In the genomic region with DNA sequence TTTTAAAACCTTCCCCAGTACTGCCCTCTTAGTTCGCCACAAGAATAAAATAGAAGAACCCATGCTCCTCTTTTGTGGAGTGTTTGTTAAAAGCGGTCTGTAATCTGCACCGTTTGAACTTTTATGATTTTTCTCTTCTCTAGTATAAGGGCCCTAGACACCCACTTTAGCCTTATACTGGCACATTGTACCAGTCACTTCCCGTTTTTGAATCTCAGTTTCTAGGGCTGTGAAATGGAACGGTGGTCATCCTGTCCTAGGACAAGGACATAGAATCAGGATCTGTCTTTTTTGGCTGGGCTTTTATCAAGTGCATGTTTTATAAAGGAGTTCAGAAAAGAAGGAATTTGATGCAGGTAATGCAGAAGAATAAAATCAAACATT, we compare ENCODE assay signal across 9 mouse cellular contexts. TPM values are rescaled to one million over a fixed set of nuclear protein-coding genes. Genes with fewer than 3 reads are reported as not detected.
A peak's percentile ranks its signal among the peaks of the same experiment; 100 is the strongest.
DNase-seq lines count a peak whose midpoint lies in the region; ATAC-seq and TF ChIP-seq lines count a peak whose summit lies in the region.
"Had no signal": no experiment of that assay in that cellular context is flagged by ENCODE, and none has a peak within 500 bp of the region (broad histone marks: within the 10 kb centered on the region; RNA-seq: fewer than 3 reads in every experiment).

No protein-coding gene starts in this region.

- no peak for DNase-seq in layer of hippocampus, adult 2 months (ENCODE audit: low spot score in 2 of 2)
- DNase-seq in layer of hippocampus, adult 11-12 months (ENCODE audit: low spot score): no peak
- DNase-seq in urinary bladder, postnatal 14 days (ENCODE audit: low spot score): no peak
- DNase-seq in ovary, postnatal 14 days (ENCODE audit: low spot score): no peak
- DNase-seq in cerebellum, postnatal 4 days (ENCODE audit: low spot score in 2 of 2): no peak

- H3K9ac ChIP-seq in embryonic facial prominence, embryonic 12.5 days: peak overlapping the region; percentile 70
- peak overlapping the region; percentile 82 for H3K9ac ChIP-seq in hindbrain, embryonic 16.5 days (ENCODE audit: low read depth, low read length)
- peak overlapping the region; percentile 79 for H3K9ac ChIP-seq in midbrain, embryonic 16.5 days (ENCODE audit: low read depth, low read length)

- H3K36me3 ChIP-seq in embryonic facial prominence, embryonic 12.5 days: 0 out of 2 replicates have a peak, but pooled peaks cover 18% of the 10 kb centered on the region
- H3K36me3 ChIP-seq in hindbrain, embryonic 16.5 days (ENCODE audit: control insufficient read depth, insufficient read depth, low read length): peaks cover 6% of the 10 kb centered on the region; the same call in 1 of the 2 replicates
- H3K36me3 ChIP-seq in midbrain, embryonic 16.5 days (ENCODE audit: control insufficient read depth, insufficient read depth, low read length): peaks cover 5% of the 10 kb centered on the region

- no peak for TF ChIP-seq CTCF in layer of hippocampus, adult 2 months (conservative IDR thresholded peaks at IDR 0.05)

- no peaks in the 10 kb centered on the region for H3K27me3 ChIP-seq in embryonic facial prominence, embryonic 12.5 days
- no peaks in the 10 kb centered on the region for H3K27me3 ChIP-seq in hindbrain, embryonic 16.5 days (replicated peaks; ENCODE audit: control insufficient read depth, insufficient read depth, low read length)
- H3K27me3 ChIP-seq in midbrain, embryonic 16.5 days (ENCODE audit: control insufficient read depth, insufficient read depth, low read depth, low read length): no peaks in the 10 kb centered on the region

- H3K9me3 ChIP-seq in embryonic facial prominence, embryonic 12.5 days: no peaks in the 10 kb centered on the region
- no peaks in the 10 kb centered on the region for H3K9me3 ChIP-seq in hindbrain, embryonic 16.5 days (ENCODE audit: control insufficient read depth, low read length)
- no peaks in the 10 kb centered on the region for H3K9me3 ChIP-seq in midbrain, embryonic 16.5 days (replicated peaks; ENCODE audit: control insufficient read depth, low read length, poor library complexity, severe bottlenecking)

- peak overlapping the region; percentile 90 for H3K27ac ChIP-seq in layer of hippocampus, adult 2 months
- H3K27ac ChIP-seq in embryonic facial prominence, embryonic 12.5 days: peak overlapping the region; percentile 90
- peak overlapping the region; percentile 96 for H3K27ac ChIP-seq in hindbrain, embryonic 16.5 days (ENCODE audit: low read depth, low read length)
- H3K27ac ChIP-seq in midbrain, embryonic 16.5 days (ENCODE audit: low read length): peak overlapping the region; percentile 88

- no peak for ATAC-seq in embryonic facial prominence, embryonic 12.5 days (ENCODE audit: insufficient number of reproducible peaks, insufficient read depth, low FRiP score, low TSS enrichment)
- no peak for ATAC-seq in hindbrain, embryonic 16.5 days
- ATAC-seq in midbrain, embryonic 16.5 days: no peak

- peak overlapping the region; percentile 91 for H3K4me3 ChIP-seq in layer of hippocampus, adult 2 months
- peak overlapping the region; percentile 76 for H3K4me3 ChIP-seq in embryonic facial prominence, embryonic 12.5 days
- peak overlapping the region; percentile 77 for H3K4me3 ChIP-seq in hindbrain, embryonic 16.5 days (ENCODE audit: low read length)
- H3K4me3 ChIP-seq in midbrain, embryonic 16.5 days (ENCODE audit: low read depth, low read length): peak overlapping the region; percentile 65

- H3K4me2 ChIP-seq in embryonic facial prominence, embryonic 12.5 days (replicated peaks): peak overlapping the region; percentile 55
- peak overlapping the region; percentile 67 for H3K4me2 ChIP-seq in hindbrain, embryonic 16.5 days (ENCODE audit: low read length)
- H3K4me2 ChIP-seq in midbrain, embryonic 16.5 days (ENCODE audit: low read length): peak overlapping the region; percentile 75

- WGBS in embryonic facial prominence, embryonic 12.5 days: 19% methylated on average over 5 of the region's 5 CpGs
- WGBS in hindbrain, embryonic 16.5 days: 11% methylated on average over 5 of the region's 5 CpGs
- WGBS in midbrain, embryonic 16.5 days: 10% methylated on average over 5 of the region's 5 CpGs

- H3K4me1 ChIP-seq in embryonic facial prominence, embryonic 12.5 days: peaks cover 20% of the 10 kb centered on the region
- H3K4me1 ChIP-seq in hindbrain, embryonic 16.5 days (ENCODE audit: control insufficient read depth, insufficient read depth, low read depth, low read length): peaks cover 11% of the 10 kb centered on the region
- H3K4me1 ChIP-seq in midbrain, embryonic 16.5 days (ENCODE audit: control insufficient read depth, insufficient read depth, low read length): peaks cover 22% of the 10 kb centered on the region

RNA-seq across cellular contexts. Expression of gene Casp9, which starts 0.7 kb away (rescaled TPM):
- 10 to 100 TPM; 25.2 to 25.6 TPM for total RNA-seq in layer of hippocampus, adult 2 months (2021)
- 18.1 and 21.9 TPM in 2 replicates for polyA plus RNA-seq in embryonic facial prominence, embryonic 12.5 days (2016; fragmentation: Nextera tagmentation; extraction: Ambion mirVana)
- 22.2 and 23.5 TPM in 2 replicates for polyA plus RNA-seq in hindbrain, embryonic 16.5 days (2015; fragmentation: Nextera tagmentation; extraction: Ambion mirVana)
- 20.7 and 21.7 TPM in 2 replicates for polyA plus RNA-seq in midbrain, embryonic 16.5 days (2015; fragmentation: Nextera tagmentation; extraction: Ambion mirVana)

RNA-seq across cellular contexts. Expression of gene Dnajc16, which starts 3.4 kb away (rescaled TPM):
- total RNA-seq in layer of hippocampus, adult 2 months (2021): 10 to 100 TPM; 45.3 to 45.4 TPM
- polyA plus RNA-seq in embryonic facial prominence, embryonic 12.5 days (2016; fragmentation: Nextera tagmentation; extraction: Ambion mirVana): 4.1 and 4.7 TPM in 2 replicates
- 5.9 and 6.7 TPM in 2 replicates for polyA plus RNA-seq in hindbrain, embryonic 16.5 days (2015; fragmentation: Nextera tagmentation; extraction: Ambion mirVana)
- polyA plus RNA-seq in midbrain, embryonic 16.5 days (2015; fragmentation: Nextera tagmentation; extraction: Ambion mirVana): 6.6 and 7.3 TPM in 2 replicates

RNA-seq across cellular contexts. Expression of gene Cela2a, which starts 31.8 kb away (rescaled TPM):
- not detected for total RNA-seq in layer of hippocampus, adult 2 months (2021)
- polyA plus RNA-seq in embryonic facial prominence, embryonic 12.5 days (2016; fragmentation: Nextera tagmentation; extraction: Ambion mirVana): not detected in 2 replicates
- not detected in 2 replicates for polyA plus RNA-seq in hindbrain, embryonic 16.5 days (2015; fragmentation: Nextera tagmentation; extraction: Ambion mirVana)
- polyA plus RNA-seq in midbrain, embryonic 16.5 days (2015; fragmentation: Nextera tagmentation; extraction: Ambion mirVana): 0.40 TPM in 1 of 2 replicates, not detected in the other
- total RNA-seq: adrenal gland, postnatal 36 days had no signal

RNA-seq across cellular contexts. Expression of gene Agmat, which starts 47.7 kb away (rescaled TPM):
- total RNA-seq in layer of hippocampus, adult 2 months (2021): not detected
- polyA plus RNA-seq in embryonic facial prominence, embryonic 12.5 days (2016; fragmentation: Nextera tagmentation; extraction: Ambion mirVana): not detected in 2 replicates
- polyA plus RNA-seq in hindbrain, embryonic 16.5 days (2015; fragmentation: Nextera tagmentation; extraction: Ambion mirVana): 0.29 TPM in 1 of 2 replicates, not detected in the other
- not detected in 2 replicates for polyA plus RNA-seq in midbrain, embryonic 16.5 days (2015; fragmentation: Nextera tagmentation; extraction: Ambion mirVana)

RNA-seq across cellular contexts. Expression of gene Ctrc, which starts 52.0 kb away (rescaled TPM):
- total RNA-seq in layer of hippocampus, adult 2 months (2021): not detected
- not detected in 2 replicates for polyA plus RNA-seq in embryonic facial prominence, embryonic 12.5 days (2016; fragmentation: Nextera tagmentation; extraction: Ambion mirVana)
- not detected in 2 replicates for polyA plus RNA-seq in hindbrain, embryonic 16.5 days (2015; fragmentation: Nextera tagmentation; extraction: Ambion mirVana)
- not detected in 2 replicates for polyA plus RNA-seq in midbrain, embryonic 16.5 days (2015; fragmentation: Nextera tagmentation; extraction: Ambion mirVana)
- total RNA-seq: adrenal gland, postnatal 36 days had no signal
